Mouse (Mus musculus) 416B (cell line): ENCODE results near the gene Gpr142.

Experiments
- DNase-seq: peaks from one replicate; pipeline ENCODE4 v3.0.0; 2011; ENCODE audit warnings: low read depth

Gpr142 gene

DNA sequence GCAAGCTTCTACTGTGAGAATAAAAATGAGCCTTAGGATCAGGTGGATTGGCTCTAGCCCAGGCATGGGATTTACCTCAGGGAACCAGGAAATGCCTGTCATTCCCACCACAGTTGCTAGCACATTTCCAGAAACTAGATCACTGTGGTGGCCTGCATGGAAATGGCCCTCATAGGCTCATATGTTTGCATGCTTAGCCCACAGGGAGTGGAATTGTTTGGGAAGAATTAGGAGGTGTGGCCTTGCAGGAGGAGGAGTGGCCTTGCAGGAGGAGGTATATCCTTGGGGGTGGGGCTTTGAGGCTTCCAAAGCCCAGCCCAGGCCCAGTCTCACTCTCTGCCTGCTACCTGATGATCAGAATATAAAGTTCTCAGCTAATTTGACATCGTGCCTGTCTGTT, 3.2 kb downstream of the Gpr142 start:
- DNase-seq, result no peak

DNA sequence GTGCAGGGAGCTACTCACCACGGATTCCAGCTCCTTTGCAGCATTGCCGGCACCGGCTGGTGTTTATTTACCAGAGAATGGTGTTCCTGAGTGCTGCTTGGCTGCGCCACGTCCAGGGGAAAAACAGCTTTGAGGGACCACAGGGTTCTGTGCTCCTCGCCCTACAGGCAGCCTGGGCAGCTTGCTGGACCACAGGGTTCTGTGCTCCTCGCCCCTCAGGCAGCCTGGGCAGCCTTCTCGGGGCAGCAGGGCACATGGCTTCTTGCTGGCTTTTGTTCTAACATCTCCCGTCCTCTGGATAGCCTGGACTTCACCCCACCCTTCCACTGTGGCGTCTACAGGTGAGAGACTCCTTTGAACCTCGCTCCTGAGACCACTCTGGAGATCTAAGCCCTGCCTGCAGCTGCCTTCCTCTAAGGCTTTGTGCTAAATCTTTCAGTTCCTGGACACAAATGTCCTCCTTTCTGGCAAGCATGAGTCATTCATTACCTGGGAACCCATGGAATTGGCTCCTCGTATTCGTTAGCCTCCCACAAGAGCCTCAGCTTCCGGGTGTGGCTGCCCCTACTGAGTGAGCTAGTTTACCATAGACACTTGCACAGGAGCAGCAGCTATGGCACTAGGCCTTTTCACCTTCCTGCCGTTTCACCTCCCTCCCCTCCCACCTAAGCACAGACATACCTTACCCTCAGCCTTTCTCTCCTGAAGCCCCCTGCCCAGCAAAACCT, 4.0 kb downstream of the Gpr142 start:
- no peak for DNase-seq

DNA sequence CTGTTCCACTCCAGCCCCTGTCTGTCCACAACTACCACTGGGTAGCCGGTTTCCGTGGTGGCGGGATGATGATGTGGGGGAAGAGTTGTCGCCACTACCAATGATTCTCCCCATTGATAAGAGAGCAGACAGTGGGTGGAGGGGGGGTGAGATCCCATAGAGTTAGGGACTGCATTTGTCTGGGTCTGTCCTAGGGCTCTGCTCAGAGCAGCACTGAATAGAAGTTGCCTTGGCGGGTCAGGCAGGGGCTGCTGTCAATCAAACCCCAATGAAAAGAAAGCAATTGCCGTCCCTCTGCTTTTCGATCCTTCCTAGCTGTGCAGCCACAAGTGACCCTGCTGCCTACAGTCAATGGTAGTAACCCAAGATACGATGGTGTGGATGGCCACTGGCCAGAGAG, 5.3 kb downstream of the Gpr142 start:
- no peak for DNase-seq

DNA sequence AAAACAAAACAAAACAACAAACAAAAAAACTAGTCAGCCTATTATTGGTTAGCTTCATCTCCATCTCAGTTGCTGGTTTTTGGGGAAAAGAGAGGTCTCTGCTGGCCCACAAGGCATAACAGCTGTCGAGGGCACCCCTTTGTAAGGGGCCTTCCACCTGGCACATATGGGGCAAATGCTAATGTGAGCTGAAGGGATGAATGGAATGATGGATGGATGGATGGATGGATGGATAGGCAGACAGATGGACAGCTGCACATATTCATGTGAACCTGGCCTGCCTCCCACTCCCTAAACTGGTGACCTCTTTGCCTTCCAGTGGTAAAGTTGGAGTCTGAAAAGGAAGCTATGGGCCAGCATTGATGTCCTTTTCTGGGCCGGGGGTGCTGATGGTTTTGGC, 8.3 kb downstream of the Gpr142 start:
- DNase-seq, result no peak

DNA sequence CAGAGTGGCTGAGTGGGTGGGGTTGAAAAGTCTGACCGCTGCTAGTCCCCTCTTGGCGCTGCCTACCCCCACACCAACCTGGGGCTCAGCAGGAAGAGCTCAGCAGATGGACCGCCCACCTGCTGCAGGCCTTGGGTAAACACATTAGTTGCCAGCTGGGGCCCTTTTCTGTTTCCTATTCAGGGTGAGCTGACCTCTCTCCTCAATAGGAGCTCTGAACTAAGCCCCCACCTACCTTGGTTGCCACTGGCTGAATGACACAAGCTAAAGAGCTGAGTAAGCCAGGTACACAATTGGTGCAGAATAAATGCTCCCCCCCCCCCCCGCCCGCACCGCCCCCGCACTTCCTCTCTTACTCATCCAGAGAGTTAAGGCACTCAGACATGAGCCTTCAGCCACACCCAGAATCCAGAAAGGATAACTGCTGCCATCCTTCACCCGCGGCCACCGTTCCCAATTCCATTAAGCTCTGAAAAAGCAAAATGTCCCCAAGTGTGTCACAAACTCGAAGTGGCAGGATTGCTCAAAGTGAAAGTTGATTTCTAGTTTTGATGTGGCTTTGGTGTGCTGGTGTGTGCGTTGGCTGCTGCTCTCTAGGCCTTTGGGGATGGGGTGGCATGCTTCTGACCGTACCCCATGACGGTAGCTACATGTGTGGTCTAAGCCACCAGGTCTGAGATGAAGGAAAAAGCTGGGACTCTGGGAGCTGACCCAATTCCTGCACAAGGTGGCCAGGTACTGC, 9.1 kb downstream of the Gpr142 start:
- peak; percentile 33 for DNase-seq

DNA sequence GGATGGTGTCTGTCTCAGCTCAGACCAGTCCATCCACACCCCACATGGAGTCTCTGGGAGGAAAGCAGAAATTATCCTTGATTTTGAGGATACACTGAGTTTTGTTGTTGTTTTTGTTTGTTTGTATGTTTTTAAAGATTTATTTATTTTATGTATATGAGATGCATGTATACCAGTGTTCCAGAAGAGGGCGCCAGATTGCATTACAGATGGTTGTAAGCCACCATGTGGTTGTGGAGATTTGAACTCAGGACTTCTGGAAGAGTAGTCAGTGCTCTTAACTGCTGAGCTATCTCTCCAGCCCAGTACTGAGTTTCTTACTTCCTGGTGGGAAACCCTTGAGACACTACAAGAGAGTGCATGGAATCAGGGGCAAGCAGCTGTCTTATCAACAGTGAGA, 10.6 kb downstream of the Gpr142 start:
- DNase-seq, result peak; percentile 38

DNA sequence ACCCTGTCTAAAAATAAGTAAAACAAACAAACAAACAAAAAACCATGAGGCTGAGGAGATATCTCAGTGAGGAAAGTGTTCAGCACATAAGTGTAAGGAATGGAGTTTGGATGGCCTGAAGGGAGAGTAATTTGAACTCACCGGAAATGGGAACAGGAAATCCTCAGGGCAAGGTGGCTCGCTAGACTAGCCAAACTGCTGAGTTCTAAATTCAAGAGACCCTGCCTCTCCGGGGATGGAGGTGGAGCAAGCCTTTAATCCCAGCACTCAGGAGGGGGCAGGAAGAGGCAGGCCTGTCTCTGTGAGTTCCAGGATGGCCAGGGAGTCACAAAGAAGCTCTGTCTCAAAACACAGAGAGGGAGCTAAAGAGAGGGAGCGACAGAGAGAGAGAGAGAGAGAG, 11.6 kb downstream of the Gpr142 start:
- peak; percentile 40 for DNase-seq

DNA sequence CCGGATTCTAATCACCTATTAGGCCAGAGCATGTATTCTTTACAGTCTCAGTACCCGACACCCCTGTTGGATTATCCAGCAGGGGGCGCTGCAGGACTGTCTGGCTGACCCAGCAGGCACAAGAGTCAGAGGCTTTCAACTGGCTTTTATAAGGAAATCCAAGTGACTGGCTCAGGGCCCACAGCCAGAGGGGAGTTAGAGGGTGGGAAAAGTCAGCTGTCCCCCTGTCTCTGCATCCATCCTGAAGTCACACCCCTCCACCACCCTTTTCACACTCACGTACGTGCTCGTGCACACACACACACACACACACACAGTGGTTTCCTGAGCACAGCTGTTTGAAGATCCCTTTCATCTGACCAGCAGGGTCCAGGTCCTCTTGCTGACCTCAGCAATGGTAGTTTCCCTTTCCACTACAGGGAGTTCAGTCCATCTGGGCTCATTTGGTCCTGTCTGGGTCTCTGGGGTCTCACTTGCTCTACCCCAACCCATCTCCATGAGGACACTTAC, 14.1 kb downstream of the Gpr142 start:
- DNase-seq, result peak; percentile 83

DNA sequence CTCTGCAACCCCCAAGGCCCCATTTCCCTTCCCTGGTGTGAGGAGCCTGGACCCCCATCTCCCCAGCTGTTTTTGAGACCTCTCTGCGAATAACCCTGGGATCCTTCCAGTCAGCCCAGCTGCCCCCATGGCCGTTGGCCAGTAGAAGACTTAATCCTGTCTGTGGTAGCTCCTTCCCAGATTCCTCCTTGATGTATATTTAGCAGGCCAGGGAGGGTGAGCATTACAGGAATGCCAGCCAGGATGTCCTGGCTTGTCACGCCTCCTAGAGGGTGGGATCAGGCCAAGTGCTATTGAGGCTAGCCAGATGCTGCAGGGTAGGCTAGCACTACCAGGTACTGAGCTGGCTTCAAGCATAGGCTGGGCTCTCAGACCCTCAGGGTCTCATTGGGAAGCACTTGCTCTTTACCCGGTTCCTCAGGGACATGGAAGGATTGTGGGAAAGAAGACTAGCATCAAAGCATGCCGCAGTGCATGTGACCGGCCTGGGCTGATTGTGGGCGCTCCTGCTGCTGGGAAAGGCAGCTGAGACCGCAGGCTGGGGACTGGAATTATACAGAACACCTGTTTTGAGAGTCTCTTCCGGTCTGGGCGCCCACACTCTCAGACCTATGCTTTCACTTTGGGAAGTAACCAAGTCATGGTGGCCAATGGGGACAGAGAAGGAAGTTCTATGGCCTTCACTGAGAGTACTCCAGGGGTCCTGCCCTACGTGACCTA, 16.3 kb downstream of the Gpr142 start:
- DNase-seq, result no peak

DNA sequence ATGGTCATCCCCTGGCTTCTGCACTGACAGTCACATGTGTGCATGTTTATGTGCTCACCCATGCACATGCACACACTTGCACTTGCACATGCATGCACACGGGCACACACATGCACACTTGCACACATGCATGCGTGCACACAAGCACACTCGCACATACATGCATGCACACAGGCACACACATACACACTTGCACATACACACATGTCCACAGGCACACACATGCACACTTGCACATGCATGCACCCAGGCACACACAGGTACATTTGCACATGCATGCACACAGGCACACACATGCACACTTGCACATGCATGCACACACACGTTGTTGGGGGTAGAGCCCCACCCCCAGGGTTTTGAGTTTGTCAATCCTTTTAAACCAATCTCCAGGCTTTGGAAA, 18.2 kb downstream of the Gpr142 start:
- DNase-seq, result no peak

DNA sequence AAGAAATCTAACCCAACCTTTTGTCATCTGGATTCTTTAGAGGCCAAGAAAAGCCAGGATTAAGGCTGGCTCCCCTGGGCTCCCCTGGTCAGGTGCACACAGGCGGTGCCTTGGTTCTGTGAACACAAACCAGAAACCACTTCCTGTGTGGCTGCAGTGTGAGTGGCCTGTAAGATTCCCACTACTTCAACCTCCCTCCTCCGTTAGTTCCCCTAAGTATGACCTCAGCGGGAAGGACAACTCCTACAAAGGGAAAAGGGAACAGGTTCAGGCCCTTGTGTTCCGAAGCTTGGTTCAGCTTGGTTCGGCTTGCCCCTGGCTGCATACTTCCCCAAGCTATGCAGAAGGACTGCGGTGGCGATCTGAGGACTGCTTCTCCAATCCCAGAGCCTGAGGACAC, 19.5 kb downstream of the Gpr142 start:
- DNase-seq, result peak; percentile 41

DNA sequence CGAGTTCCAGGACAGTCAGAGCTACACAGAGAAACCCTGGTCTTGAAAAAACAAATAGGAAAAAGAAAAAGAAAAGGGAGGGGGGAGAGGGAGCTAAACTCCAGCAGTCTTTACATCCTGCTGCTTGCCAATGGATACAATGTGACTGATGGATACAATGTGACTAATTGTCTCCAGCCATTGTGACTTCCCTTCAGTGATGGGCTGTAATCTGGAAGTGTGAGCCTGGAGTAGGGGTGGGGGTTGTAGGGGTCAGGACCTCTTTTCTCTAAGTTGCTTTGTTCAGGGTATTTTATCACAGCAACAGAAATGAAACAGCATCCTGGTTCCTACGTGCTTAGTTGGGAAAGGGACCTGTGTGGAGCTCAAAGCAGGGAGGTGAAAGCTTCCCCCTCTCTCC, 20.4 kb downstream of the Gpr142 start:
- no peak for DNase-seq

DNA sequence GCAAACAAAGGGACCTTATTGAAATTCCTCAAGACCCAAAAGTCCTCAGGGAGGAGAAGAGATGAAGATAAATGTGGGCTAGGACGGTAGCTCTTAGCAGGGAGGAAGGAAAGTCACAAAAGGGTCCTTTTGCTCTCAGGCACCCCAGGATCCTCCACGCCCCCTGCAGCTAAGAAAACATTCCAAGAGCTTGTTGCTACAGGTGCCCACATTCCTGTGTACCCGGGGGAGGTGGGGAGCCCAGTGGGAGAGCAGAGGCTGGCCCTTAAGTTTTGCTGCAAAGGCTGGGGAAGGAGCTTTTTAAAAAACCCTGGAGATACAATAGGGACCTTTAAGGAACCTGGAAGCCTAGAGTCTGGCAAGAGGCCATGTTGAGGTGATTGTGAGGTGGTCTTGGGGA, 21.7 kb downstream of the Gpr142 start:
- DNase-seq, result no peak

DNA sequence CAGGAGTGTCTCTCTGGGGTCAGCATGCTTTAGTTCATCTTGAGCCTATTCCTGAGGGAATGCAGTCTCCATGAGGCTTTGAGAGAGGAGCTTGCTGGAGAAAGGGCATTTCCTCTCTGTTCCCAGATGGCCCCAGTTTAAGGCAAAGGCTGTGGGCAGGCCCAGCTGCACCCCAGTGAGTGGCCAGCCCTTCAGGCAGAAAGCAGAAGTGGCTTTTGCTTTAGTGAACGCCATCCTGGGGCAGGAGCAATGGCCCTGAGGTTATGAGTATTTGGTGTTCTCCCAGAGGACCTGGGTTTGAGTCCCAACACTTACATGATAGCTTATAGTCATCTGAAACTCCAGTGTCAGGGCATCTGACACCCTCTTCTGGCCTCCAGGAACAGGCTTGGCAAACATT, 22.6 kb downstream of the Gpr142 start:
- DNase-seq, result no peak

DNA sequence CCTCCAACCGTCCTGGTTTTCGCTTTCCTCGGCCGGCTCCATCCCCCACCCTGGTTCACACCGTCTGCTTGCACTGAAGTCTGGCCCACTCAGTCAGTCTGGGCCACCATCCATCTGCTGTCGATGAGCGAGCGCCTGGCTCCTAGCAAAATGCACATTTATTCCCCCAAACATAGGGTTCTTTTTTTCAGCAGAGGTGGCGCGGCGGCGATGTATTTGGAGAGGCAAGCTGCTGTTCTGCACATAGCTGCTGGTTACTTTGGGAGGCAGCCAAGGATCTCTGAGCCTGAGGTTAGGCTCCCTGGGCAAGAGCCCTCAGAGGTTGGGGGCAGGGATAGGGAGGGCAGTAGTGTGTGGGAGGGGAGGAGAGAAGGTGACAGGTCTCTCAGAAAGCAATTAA, 24.0 kb downstream of the Gpr142 start:
- no peak for DNase-seq

DNA sequence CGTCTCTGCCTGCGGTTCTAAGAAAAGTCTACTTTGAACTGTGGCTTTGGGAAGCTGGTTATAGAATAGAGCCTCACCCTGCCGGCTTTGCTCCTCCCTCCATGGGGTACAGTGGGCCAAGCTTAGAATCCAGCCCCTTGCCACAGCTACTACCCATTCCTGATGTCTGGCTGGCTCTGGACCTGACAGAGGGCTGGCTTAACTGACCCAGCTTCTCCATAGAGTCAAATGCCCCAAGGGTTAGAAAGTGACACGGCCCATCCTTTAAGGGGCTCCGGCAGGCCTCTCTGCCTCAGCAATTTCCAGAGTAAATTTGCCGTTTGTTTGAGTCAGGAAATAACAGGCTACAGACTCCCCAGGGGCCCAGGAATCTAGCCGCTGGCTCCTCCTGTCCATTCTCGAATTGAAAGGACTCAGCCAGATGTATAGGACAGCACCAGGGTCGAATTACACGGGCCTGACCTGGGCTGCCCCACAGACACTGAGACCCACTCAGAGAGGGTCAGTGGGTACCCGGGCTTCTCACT, 24.5 kb downstream of the Gpr142 start:
- no peak for DNase-seq

DNA sequence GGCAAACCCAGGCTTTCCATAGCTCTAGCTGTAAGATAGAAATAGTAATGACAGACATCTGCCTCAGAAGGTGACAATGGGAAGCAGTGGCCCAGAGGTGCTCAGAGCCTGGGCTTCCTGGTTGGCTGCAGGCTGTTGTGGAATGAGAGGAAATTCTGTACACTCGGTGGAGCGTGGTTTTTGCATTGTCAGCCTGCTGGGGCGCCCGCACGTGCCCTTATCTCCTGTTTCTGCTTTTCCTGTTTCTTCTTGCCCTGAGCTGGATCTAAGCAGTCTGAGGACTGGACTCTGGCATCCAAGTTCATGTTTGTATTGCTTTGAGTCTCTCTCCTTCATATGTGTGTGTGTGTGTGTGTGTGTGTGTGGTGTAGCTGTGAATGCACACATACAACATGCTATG, 28.0 kb downstream of the Gpr142 start:
- peak; percentile 84 for DNase-seq

DNA sequence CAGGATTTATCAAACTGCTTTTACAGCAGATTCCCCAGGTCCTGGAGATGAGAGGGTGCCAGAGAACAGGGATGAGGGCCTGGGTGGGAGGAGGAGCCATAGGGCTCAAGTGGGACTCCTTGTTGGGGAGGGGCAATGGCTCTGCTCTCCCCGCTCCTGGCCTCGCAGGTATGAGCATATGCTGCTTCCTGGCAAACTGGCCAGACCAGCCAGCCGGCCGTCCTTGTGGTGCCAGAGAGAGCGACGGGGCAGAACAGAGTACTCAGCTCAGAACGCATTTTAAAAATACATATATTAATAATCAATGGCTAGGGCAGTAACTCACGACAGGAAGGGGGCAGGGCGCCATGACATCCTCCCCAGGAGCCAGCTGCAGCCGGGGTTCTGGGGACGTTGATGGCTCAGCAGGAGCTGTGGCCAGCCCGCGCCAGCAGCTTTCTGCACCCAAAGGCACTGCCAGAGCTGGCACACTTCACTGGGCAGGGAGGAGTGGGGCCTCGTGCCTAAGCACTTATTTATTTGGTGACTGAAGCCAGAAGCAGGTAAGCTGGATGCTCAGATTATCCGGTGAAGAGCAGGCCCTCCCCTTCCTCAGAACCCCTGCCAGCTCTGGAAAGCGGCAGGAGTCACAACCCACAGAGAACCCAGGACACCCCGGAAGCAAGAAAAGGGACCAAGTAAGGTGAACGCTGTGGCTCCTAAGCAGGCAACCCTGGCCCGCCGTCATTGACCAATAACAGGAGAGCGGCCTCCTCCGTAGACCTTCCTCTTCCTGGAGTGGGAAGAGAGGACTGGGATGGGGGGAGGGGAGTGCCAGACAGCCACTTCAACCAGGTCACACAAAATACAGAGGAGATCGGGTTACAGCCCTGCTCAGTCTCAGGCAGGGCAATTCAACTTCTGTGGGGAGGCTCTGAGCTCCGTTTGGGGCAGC, 31.0 kb downstream of the Gpr142 start:
- no peak for DNase-seq

DNA sequence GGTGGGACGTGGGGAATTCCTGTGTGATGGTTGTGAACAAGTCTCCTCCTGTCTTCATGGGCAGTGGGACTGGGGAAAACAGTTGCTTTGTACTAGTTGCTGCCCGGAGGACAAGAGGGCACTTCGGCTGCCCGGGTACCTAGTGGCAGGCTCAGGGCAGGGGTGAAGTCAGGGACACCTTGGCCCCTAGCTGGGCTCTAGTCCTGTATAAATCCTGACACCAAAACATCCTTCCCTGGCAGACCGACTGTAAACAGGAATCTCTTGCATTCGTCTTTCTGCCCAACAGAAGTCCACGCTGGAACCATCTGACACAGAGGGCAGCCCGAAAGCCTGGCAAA, 31.7 kb downstream of the Gpr142 start:
- DNase-seq, result no peak

DNA sequence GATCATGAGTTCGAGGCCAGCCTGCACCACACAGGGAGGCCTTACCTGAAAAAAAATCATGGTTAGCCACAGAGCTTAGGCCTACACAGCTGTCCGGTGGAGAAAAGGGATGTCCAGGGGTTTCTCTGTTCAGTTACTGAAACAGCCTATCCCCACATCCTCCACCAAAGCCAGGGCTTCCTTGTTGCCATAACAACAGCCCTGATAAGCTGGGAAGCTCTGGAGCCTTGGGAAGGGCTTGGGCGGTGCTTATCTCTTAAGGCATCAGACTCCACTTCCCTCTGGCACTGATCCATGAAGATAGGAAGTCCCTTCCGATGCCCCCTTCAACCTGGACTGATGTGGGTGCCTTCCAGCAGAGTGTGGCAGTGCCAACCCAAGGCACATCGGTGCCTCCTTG, 34.4 kb downstream of the Gpr142 start:
- DNase-seq, result no peak

DNA sequence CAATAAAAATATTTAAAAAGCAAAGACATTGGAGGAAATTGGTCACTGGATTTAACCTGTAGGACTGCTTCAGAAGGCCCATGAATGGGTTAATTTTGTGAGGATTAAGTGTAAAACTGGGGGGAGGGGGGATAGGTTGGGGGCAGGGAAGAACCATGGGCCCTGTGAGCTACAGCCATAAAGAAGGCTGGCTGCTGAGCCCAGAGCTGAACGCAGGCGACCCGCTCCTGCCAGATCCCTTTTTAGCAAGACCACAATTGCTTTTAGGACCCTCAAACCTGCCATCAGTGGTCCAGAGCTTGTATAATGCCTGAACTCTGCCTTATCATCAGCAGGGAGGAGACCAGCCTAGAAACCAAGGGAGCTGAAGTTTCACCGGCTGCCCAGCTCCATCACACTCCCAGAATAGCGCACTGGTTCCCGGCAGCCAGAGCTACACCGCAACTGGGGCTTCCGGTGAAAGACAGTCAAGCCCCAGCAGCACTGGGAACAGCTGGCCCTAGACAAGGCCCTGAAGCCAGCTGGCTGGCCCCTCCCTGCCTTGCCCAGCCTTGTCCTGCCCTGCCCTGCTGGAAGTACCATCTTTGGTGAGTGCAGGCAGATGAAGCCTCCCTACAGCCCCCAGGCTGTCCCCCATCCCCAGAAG, 45.2 kb downstream of the Gpr142 start:
- no peak for DNase-seq
